Mouse (Mus musculus) ES-E14 (cell line): ENCODE results near the gene Rpl19. TPM values are rescaled to one million over a fixed set of nuclear protein-coding genes. Genes with fewer than 3 reads are reported as not detected.
A peak's percentile ranks its signal among the peaks of the same experiment; 100 is the strongest.

Source experiments
- DNase-seq: peaks from one replicate; pipeline ENCODE4 v3.0.0-alpha.2; 2013; ENCODE audit warnings: low read depth, low spot score
- H3K27ac ChIP-seq: 2 replicates; pipeline ENCODE4 v1.5.1; 2012; ENCODE audit warnings: low read depth, mild to moderate bottlenecking, low read length, moderate library complexity, mixed read lengths; ENCODE audit not compliant: poor library complexity, insufficient read depth, severe bottlenecking
- H3K36me3 ChIP-seq: 2 replicates; pipeline ENCODE4 v1.6.1; 2012; ENCODE audit warnings: mild to moderate bottlenecking, low read length, moderate library complexity, mixed read lengths; ENCODE audit not compliant: control insufficient read depth, poor library complexity, insufficient read depth, severe bottlenecking
- H3K4me1 ChIP-seq, 2 experiments: fragments of 150-350 bp in 1 of 2; sonication (generic) in 1 of 2; 2 replicates each; pipeline ENCODE4 v1.6.1; 2012; ENCODE audit warnings: low read length in 2 of 2, mild to moderate bottlenecking in 1 of 2, mixed read lengths in 1 of 2; ENCODE audit not compliant: control insufficient read depth in 2 of 2, insufficient read depth in 2 of 2, poor library complexity in 1 of 2
- H3K4me3 ChIP-seq, 2 experiments: fragments of 150-350 bp in 1 of 2; sonication (generic) in 1 of 2; 2 replicates each; pipeline ENCODE4 v1.5.1; 2012; ENCODE audit warnings: low read length in 2 of 2, low read depth in 1 of 2, mild to moderate bottlenecking in 1 of 2, mixed read lengths in 1 of 2; ENCODE audit not compliant: insufficient read depth in 1 of 2, poor library complexity in 1 of 2, severe bottlenecking in 1 of 2
- H3K9ac ChIP-seq: 2 replicates; pipeline ENCODE4 v1.6.1; 2012; ENCODE audit warnings: low read depth, mild to moderate bottlenecking, low read length, mixed read lengths; ENCODE audit not compliant: poor library complexity, insufficient read depth, severe bottlenecking
- H3K9me3 ChIP-seq: fragments of 150-350 bp; sonication (generic); 2 replicates; pipeline ENCODE4 v1.6.1; 2012; ENCODE audit warnings: low read depth, mild to moderate bottlenecking, low read length; ENCODE audit not compliant: control insufficient read depth, insufficient read depth
- CHD2 ChIP-seq: IDR thresholded peaks from 2 replicates; pipeline ENCODE4 v1.6.1; 2014; ENCODE audit warnings: mild to moderate bottlenecking, low read depth, low read length, inconsistent platforms
- HCFC1 ChIP-seq: IDR thresholded peaks from 2 replicates; pipeline ENCODE4 v1.6.1; 2012; ENCODE audit warnings: low read length, inconsistent platforms, borderline replicate concordance; ENCODE audit not compliant: insufficient read depth
- MAFK ChIP-seq: IDR thresholded peaks from 2 replicates; pipeline ENCODE4 v1.6.1; 2014; ENCODE audit warnings: mild to moderate bottlenecking, low read depth, low read length, inconsistent platforms; ENCODE audit not compliant: insufficient read depth
- ZC3H11A ChIP-seq: IDR thresholded peaks from 2 replicates; pipeline ENCODE4 v1.6.1; 2012; ENCODE audit warnings: low read depth, mild to moderate bottlenecking, inconsistent platforms, low read length, borderline replicate concordance
- ZNF384 ChIP-seq: IDR thresholded peaks from 2 replicates; pipeline ENCODE4 v1.6.1; 2012; ENCODE audit warnings: low read depth, low read length, inconsistent platforms
- in situ Hi-C, 2 experiments: fragments of 600-800 bp; cut with MboI; formaldehyde crosslinking; loops; one replicate each; pipeline ENCODE4 v1.15.1; 2025; ENCODE audit warnings: low sequenced_read_pairs in 2 of 2, inconsistent platforms in 1 of 2; ENCODE audit not compliant: unreplicated experiment in 2 of 2
- total RNA-seq: library from RNA; depleted of rRNA; stranded (reverse); fragments of 300-350 nt; gene quantifications from 2 replicates; pipeline ENCODE4 v1.2.3, GENCODE M21; 2012

The Rpl19 gene
- total RNA-seq, 1 experiment: 3,264 TPM

DNA sequence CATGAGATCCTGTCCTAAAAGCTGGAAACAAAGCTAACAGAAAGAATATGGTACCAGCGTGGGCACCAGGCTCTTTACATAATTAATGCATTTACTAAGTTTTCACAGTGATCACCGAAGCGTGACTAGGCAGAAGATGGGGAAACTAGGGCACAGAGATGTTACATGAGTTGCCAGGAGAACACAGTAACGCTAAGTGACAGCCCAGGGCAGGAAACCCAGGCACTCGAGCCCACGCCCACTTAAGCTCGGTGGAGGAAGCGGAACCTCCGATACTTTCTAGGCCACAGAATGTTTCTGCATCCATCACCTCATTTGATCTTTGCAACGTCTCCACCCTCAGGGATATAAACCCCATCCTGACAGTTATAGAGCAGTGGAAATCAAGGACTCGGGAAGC is 18.4 kb upstream of the Rpl19 start:
- H3K4me1 ChIP-seq: peaks cover 6 to 20% of the 10 kb centered on the region in 2 experiments; a peak in 3 of 4 replicates
- no peak for TF ChIP-seq MAFK
- no peak for TF ChIP-seq CHD2
- no peak for TF ChIP-seq ZNF384
- no peak for TF ChIP-seq HCFC1
- TF ChIP-seq ZC3H11A: no peak
- no peak overlapping the region for H3K27ac ChIP-seq
- no peak overlapping the region for H3K4me3 ChIP-seq
- peaks cover 13% of the 10 kb centered on the region; the same call in 1 of the 2 replicates for H3K36me3 ChIP-seq
- in situ Hi-C loops: no loop called here
- no peaks in the 10 kb centered on the region for H3K9me3 ChIP-seq
- no peak overlapping the region for H3K9ac ChIP-seq
- DNase-seq: no peak

DNA sequence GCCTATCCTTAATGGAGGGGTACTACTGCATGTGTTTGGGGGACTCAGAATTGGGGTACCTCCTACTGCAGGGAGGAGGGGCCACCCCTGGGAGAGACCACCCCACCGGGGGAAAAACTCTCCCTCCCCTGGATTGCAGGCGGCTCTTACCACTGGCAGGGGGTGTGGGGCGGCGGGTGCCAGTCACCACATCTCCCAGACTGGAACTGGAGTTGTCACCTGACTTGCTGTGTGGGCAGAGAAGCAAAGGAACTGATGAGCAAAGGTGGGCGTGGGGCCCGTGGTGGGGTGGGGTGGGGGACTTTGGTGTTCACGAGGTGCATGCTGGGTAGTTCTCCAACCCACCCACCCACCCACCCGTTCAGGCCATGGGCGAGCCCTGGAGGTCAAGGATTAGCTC is 14.8 kb upstream of the Rpl19 start:
- Histone ChIP-seq H3K4me1 (peaks cover 2 to 17% of the 10 kb centered on the region in 2 experiments; a peak in 3 of 4 replicates), H3K9ac (no peak overlapping the region), H3K9me3 (no peaks in the 10 kb centered on the region), H3K27ac (no peak overlapping the region), H3K4me3 (peak overlapping the region in 1 of 2 experiments; percentile 16; a peak in 2 of 4 replicates), H3K36me3 (peaks cover 18% of the 10 kb centered on the region; the same call in 1 of the 2 replicates)
- in situ Hi-C loops: no loop called here
- no peak for DNase-seq
- no peak for TF ChIP-seq ZC3H11A
- TF ChIP-seq MAFK: no peak
- TF ChIP-seq ZNF384: no peak
- no peak for TF ChIP-seq HCFC1
- no peak for TF ChIP-seq CHD2

DNA sequence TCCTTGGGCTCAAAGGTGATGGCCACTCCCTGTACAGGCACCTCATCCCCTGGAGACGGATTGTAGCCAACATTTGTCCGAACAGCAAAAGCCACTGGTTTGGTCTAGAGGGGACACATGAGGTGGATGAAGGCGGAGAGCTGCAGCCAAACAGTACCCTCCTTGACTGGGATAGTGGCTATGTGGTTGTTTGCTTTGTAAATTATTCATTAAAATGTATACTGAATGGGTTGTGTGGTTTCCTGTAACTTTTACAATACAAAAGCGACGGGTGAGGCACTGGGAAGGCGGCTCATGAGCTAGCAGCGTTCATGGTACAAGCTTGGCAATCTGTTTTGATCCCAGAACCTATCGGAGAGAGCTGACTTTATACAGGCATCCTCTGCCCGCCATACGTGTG is 13.7 kb upstream of the Rpl19 start:
- peak overlapping the region; percentile 48; the same call in 1 of the 2 replicates for H3K9ac ChIP-seq
- peak overlapping the region; percentile 38; the same call in 1 of the 2 replicates for H3K27ac ChIP-seq
- H3K9me3 ChIP-seq: no peaks in the 10 kb centered on the region
- TF ChIP-seq CHD2 (no peak), MAFK (no peak), ZNF384 (no peak), HCFC1 (no peak), ZC3H11A (no peak)
- H3K4me3 ChIP-seq: peak overlapping the region; percentile 16 to 55
- in situ Hi-C loops: no loop called here
- no peak for DNase-seq
- peaks cover 22% of the 10 kb centered on the region; the same call in 1 of the 2 replicates for H3K36me3 ChIP-seq
- H3K4me1 ChIP-seq: peaks cover 2 to 17% of the 10 kb centered on the region in 2 experiments; a peak in 3 of 4 replicates

DNA sequence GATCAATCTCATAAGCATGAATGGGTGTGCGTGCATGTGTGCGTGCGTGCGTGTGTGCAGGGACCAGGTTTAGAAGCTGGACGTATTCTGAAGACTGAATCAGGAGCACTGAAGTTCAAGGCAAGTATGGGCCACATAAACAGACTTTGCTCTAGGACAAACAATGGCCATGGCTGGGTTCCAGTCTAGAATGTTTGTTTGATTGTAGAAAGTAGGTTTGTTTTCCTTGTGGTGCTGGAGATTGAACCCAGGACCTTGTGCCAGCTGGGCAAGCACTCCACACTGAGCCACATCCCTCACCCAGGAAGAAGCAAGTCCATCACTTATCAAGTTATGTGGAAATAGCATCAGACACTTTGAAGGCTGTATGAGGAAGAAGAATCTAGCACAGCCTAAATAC is 10.3 kb upstream of the Rpl19 start:
- TF ChIP-seq ZNF384 (no peak), CHD2 (no peak), MAFK (no peak), HCFC1 (no peak)
- H3K4me1 ChIP-seq: peaks cover 5 to 32% of the 10 kb centered on the region in 2 experiments; a peak in 3 of 4 replicates
- peaks cover 9% of the 10 kb centered on the region; the same call in 1 of the 2 replicates for H3K36me3 ChIP-seq
- in situ Hi-C loops: no loop called here
- H3K27ac ChIP-seq: no peak overlapping the region
- H3K9ac ChIP-seq: no peak overlapping the region
- no peaks in the 10 kb centered on the region for H3K9me3 ChIP-seq
- no peak overlapping the region for H3K4me3 ChIP-seq
- DNase-seq: no peak
